Mouse (Mus musculus) adrenal gland, postnatal 36 days (tissue): ENCODE data around the gene 4933406M09Rik. TPM values are rescaled to one million over a fixed set of nuclear protein-coding genes. Genes with fewer than 3 reads are reported as not detected.

Experiments used
- DNase-seq, 2 experiments: peaks; one replicate each; pipeline ENCODE4 v3.0.0; 2021; ENCODE audit warnings: mixed read lengths in 1 of 2
- long read RNA-seq, 2 experiments: library from polyadenylated mRNA; stranded (forward); transcript quantifications; one replicate each; pipeline ENCODE4 v2.0.0; 2021; ENCODE audit warnings: borderline sequencing depth in 2 of 2
- total RNA-seq, 2 experiments: library from RNA; stranded (reverse); gene quantifications; 2 replicates each; pipeline ENCODE4 v1.2.3; 2021

The 4933406M09Rik gene
- not detected for total RNA-seq
- long read RNA-seq, experiment 1, result 0 reads
- long read RNA-seq, experiment 2, result 0 reads

DNA sequence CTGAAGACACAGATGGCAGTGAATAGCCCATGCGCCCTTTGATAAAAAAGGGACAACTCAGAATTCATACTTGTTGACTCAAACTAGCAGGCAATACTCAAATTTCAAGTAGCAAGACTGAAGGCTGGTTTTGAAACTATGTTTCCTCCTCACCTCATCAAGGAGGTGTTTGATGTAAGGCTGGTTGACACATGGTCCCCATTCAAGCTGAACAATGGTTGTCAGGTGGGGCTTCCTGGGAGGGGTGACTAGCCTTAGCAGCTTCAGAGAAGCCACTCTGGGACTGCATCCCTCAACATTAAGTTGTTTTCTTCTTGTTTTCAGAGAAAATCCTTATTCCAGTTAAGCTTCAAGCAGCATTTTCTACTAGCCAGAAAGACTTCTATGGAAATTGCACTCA is at the start of gene 4933406M09Rik:
TSS of gene 4933406M09Rik (plus strand) at position 275 of the 400 bp plus-strand sequence.
- DNase-seq, result no peak

- DNase-seq, result peak; percentile 17 to 35
Observed at GRCm38 (mm10) chr1:134336958-134337710, 48.6 kb upstream of the 4933406M09Rik start.

- no peak for DNase-seq
Observed at GRCm38 (mm10) chr1:134339162-134339561, 46.6 kb upstream of the 4933406M09Rik start.

DNA sequence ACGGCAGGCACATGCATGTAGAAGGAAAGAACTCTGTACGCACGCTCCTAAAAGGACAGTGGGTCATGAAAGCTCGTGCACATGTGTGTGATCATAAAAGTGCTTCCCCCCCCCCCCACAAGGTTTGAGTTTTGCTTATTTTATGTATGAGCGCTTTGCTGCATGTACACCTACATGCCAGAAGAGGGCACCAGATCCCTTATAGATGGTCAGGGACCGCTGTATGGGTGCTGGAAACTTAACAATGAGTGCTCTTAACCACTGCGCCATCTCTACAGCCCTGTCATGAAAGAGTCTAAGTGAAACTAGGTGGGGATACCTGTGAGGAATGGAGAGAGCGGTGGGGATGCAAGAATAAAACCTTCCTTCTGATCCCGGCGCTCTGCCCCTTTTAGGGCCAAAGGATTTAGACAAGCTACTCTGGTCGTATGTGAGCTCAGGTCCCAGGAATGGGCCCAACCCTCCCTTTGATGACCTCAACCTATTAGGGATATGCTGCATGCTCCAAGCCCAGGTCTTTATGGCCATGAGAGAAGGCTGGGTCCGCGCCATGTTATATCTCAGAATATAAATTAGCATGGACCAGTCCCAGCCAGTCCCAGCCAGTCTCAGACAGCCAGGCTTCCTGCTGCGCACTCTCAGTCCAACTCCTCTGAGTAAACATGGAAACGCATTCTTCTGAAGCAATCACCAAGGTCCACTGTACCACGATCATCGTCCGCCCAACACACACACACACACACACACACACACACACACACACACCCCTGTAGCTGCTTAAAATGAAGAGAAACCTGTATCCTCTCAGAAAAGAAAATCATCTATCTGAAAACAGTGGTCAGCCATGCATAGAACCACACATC is 45.8 kb upstream of the 4933406M09Rik start:
- no peak for DNase-seq

GRCm38 (mm10) chr1:134341641-134342277 is 44.0 kb upstream of the 4933406M09Rik start:
- DNase-seq, result no peak

GRCm38 (mm10) chr1:134342278-134342664 is 43.5 kb upstream of the 4933406M09Rik start:
- DNase-seq, result no peak

DNA sequence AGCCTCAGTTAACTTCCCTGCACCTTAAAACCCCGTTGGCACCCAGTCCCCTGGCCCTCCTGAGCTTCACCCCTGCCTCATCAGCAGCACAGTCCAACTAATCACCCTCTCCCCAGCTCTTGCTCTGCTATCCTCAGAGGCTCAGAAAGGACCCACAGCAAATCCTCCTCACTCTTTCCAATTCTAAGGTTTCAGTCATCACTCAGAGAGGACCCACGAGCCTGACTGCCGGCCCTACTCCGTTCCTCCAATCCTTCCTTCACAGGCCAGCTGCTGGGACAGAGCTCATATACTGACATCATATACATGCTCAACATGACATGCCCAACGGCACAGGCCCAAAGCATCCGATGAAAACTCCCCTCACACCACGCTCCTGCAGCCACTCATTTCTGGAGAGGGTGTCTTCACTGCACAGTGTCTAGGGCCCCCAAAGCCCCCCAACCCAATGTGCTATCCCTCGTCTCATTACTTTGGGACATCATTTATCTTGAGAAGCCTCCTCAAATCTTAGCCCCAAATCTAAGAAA is 42.9 kb upstream of the 4933406M09Rik start:
- DNase-seq, result no peak

GRCm38 (mm10) chr1:134343567-134343966 is 42.2 kb upstream of the 4933406M09Rik start:
- no peak for DNase-seq

- DNase-seq, result peak; percentile 76 to 88
Observed at GRCm38 (mm10) chr1:134344005-134344950, 41.5 kb upstream of the 4933406M09Rik start.

DNA sequence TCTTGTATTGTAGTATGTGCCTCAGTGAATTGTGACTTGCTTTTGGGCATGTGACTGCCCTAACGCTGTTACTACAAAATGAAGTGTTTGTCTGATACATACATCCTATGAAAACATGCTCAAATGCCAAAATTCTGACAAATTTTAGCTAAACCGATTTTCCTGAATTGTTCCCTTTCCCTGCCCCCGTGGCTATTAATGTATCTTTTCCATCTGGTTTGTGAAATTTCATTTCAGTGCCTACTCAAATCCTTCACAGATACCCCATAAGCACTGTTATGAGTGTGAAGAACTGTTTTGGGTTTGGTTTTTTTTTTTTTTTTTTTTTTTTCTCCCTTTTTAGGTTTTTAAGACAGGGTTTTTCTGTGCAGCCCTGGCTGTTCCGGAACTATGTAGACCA is 40.7 kb upstream of the 4933406M09Rik start:
- no peak for DNase-seq

- DNase-seq, result no peak
Observed at GRCm38 (mm10) chr1:134347791-134348190, 37.9 kb upstream of the 4933406M09Rik start.

DNA sequence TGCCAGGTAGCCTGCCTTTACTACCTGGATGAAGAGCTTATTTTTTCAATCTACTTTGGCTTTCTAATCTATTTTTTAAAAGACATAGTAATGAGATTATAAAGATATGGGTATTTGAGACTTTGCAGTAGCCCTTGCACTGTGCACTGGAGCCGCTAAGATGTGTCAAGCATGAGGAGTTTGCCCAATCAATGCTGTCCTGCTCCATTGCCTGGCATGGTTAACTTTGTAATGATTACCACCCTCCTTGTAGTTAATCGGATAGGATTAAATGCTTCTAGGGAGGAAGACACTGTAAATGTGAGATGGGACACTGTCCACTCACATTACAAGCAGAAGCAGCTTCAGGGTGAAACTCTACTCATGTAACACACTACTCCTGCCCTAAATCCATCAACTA is 32.4 kb upstream of the 4933406M09Rik start:
- DNase-seq, result no peak

DNA sequence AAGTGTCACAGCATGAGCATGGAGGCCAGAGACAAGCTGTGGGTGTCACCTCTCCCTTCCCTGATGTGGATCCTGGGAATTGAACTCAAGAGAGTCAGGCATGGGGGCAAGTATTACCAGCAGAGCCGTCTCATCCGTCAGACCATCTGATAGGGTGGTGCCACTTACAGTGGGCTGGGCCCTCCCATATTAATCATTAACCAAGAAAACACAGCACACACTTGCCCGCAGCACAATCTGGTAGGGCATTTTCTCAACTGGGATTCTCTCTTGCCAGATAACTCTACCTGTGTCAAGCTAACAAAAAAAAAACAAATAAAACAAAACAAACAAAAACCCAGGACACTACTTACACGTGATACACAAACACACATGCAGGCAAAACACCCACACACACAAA is 28.3 kb upstream of the 4933406M09Rik start:
- no peak for DNase-seq

GRCm38 (mm10) chr1:134360656-134361055 is 25.1 kb upstream of the 4933406M09Rik start:
- DNase-seq, result no peak

DNA sequence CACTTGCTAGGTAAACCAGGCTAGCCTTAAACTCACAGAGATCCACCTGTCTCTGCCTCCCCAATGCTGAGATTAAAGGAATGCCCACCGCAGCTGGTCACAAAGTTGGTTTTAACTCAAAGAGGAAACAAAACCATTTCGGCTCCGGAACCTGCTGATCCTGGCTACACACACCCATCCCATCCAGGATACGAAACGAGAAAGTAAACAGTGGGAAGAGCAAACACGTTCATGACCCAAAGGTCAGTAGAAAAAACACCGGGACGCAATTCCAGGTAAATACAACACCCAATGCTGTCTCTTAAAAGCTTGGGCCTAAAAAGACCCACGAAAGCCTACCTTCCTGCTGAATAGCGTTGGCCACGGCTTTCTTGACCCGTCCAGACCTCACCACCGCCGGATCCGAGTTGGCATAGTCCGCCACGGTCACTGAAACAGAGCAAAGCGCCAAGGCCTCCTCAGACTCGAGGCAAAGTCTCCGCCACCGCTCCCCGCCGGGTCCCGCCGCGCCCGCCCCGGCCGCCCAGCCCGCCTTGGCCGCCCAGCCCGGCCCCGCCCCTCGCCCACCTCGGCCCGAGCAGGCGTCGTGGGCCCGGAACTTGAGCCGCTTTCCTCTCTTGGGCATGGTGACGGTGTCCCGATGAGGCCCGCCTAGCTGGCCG is 24.4 kb upstream of the 4933406M09Rik start:
- no peak for DNase-seq

DNA sequence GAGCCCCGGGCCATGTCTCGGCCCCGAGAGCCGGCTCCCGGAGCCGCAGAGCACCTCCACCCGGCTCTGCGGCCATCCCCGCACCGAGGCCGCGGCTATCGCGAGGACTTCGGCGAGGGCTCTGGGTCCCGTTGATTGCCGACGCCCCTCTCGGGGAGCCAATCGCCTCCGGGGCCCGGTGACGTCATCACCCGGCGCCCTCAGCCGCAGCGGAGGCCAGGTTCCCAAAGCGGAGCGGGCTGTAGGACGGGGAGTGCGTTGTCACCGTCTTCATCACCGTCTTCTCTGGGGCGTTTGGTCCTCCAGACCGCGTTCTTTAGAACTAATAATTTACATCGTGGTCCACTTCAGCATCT is 23.9 kb upstream of the 4933406M09Rik start, which contains the start of gene Tmem183a:
TSS of gene Tmem183a (minus strand) at position 123 of the 356 bp plus-strand sequence.
- DNase-seq, result peak; percentile 99

DNA sequence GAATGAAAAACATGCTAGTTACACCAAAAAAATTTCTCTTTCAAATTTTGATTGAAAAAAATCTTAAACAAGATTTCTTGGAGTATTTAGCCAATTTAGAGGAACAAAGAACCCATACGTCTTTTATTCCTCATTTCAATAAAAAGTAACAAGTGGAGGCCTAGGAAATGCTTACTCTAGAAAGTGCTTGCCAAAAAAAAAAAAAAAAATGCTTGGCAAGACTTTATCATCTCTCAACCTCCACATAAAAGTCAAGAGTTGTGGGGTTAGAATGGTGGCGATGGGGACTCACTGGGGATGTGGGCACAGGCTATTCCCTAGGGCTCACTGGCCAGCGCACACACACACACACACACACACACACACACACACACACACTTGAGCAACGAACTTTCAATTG is 22.5 kb upstream of the 4933406M09Rik start:
- DNase-seq, result no peak

GRCm38 (mm10) chr1:134365491-134365890 is 20.2 kb upstream of the 4933406M09Rik start:
- no peak for DNase-seq

DNA sequence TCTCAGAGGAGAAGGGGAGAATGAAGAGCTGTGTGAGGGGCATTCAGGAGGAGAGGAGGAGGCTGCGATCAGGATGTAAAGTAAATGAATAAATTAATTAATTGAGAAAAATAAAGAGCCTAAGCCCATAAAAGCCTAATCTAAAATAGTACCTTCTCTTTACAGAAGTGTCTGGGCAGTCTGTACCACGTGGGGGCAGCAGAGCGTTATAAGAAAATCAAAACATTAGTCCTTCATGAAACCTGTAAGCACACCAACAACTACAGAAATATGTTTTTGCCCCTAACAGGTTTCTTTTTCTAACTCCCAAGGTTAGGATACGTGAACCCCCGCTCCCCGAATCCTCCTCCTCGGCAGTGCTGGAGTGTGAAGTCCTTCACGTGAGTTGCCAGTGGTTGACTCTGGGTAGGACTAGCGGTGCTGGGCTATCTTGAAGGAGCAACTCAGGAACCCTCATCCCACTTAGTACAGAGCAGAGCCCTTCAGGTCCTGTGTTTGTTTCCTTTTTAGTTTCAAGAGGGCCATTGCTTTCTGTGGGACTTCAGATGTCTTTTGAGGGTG is 16.9 kb upstream of the 4933406M09Rik start:
- DNase-seq, result peak; percentile 63 to 76

DNA sequence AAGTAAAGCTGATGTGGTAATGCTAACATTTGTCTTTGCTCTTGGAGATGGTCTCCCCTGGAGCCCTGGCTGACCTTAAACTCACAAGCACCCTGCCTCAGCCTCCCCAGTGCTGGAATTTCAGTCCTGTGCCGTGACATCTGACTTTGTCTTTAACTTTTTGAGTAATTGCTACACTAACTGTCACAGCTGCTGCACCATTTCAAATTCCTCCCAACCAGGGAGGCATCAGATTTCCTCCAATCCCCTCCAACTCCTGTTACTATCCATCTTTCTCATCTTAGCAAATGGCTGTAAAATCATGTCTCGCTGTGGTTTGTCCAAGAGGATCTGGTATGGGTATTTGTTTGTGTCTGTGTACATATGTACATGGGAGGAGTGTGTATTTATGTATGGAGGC is 11.6 kb upstream of the 4933406M09Rik start:
- DNase-seq, result no peak
